Mouse (Mus musculus): ENCODE results near the gene Spns2. TPM values are rescaled to one million over a fixed set of nuclear protein-coding genes. Genes with fewer than 3 reads are reported as not detected.

The Spns2 gene
- polyA plus RNA-seq (2014; fragmentation: Illumina TruSeq; extraction: RNeasy Lipid Tissue Mini Kit (QIAGEN cat#74804); ENCODE audit: low read depth, low replicate concordance) = 0.52 TPM

GRCm38 (mm10) chr11:72489881-72490301 is at the start of gene Spns2:
Gene Spns2, minus strand, starts transcription at chr11:72489904.

GRCm38 (mm10) chr11:72440965-72441664 is 48.6 kb downstream of the Spns2 start, which contains the start of gene Mybbp1a:
Gene Mybbp1a, plus strand, starts transcription at chr11:72441355.

GRCm38 (mm10) chr11:72434963-72435693 is 54.6 kb downstream of the Spns2 start, which contains the start of gene Ggt6:
Gene Ggt6, plus strand, starts transcription at chr11:72435526.

GRCm38 (mm10) chr11:72411093-72411921 is 78.4 kb downstream of the Spns2 start, which contains the start of gene Smtnl2:
Gene Smtnl2, minus strand, starts transcription at chr11:72411713.

Other genes starting within 250 kb of the Spns2 start
- gene Slc13a5, start 222.7 kb downstream of the Spns2 start, polyA plus RNA-seq (2014; fragmentation: Illumina TruSeq; extraction: RNeasy Lipid Tissue Mini Kit (QIAGEN cat#74804); ENCODE audit: low read depth, low replicate concordance) = not detected
- gene Xaf1, start 188.3 kb downstream of the Spns2 start, polyA plus RNA-seq (2014; fragmentation: Illumina TruSeq; extraction: RNeasy Lipid Tissue Mini Kit (QIAGEN cat#74804); ENCODE audit: low read depth, low replicate concordance) = 72.4 TPM
- gene Fbxo39, start 175.5 kb downstream of the Spns2 start, polyA plus RNA-seq (2014; fragmentation: Illumina TruSeq; extraction: RNeasy Lipid Tissue Mini Kit (QIAGEN cat#74804); ENCODE audit: low read depth, low replicate concordance) = not detected
- not detected for gene Tekt1, start 127.5 kb downstream of the Spns2 start, polyA plus RNA-seq (2014; fragmentation: Illumina TruSeq; extraction: RNeasy Lipid Tissue Mini Kit (QIAGEN cat#74804); ENCODE audit: low read depth, low replicate concordance)
- gene Smtnl2, start 78.2 kb downstream of the Spns2 start, polyA plus RNA-seq (2014; fragmentation: Illumina TruSeq; extraction: RNeasy Lipid Tissue Mini Kit (QIAGEN cat#74804); ENCODE audit: low read depth, low replicate concordance) = 1.4 TPM
- gene Ggt6, start 54.4 kb downstream of the Spns2 start, polyA plus RNA-seq (2014; fragmentation: Illumina TruSeq; extraction: RNeasy Lipid Tissue Mini Kit (QIAGEN cat#74804); ENCODE audit: low read depth, low replicate concordance) = not detected
- gene Mybbp1a, start 48.5 kb downstream of the Spns2 start, polyA plus RNA-seq (2014; fragmentation: Illumina TruSeq; extraction: RNeasy Lipid Tissue Mini Kit (QIAGEN cat#74804); ENCODE audit: low read depth, low replicate concordance) = 34.3 TPM
- gene Spns3, start 60.6 kb upstream of the Spns2 start, polyA plus RNA-seq (2014; fragmentation: Illumina TruSeq; extraction: RNeasy Lipid Tissue Mini Kit (QIAGEN cat#74804); ENCODE audit: low read depth, low replicate concordance) = not detected
- 176 TPM for gene Ube2g1, start 117.4 kb upstream of the Spns2 start, polyA plus RNA-seq (2014; fragmentation: Illumina TruSeq; extraction: RNeasy Lipid Tissue Mini Kit (QIAGEN cat#74804); ENCODE audit: low read depth, low replicate concordance)
- 48.9 TPM for gene Ankfy1, start 200.1 kb upstream of the Spns2 start, polyA plus RNA-seq (2014; fragmentation: Illumina TruSeq; extraction: RNeasy Lipid Tissue Mini Kit (QIAGEN cat#74804); ENCODE audit: low read depth, low replicate concordance)